Mouse (Mus musculus) lung, adult 2 months (tissue): ENCODE data around the gene Sall1.

Source experiments
- CTCF ChIP-seq: fragments of 200-500 bp; IDR thresholded peaks from 2 replicates; pipeline ENCODE4 v1.5.1; 2011; ENCODE audit warnings: mild to moderate bottlenecking, low read length, control low read depth; ENCODE audit not compliant: insufficient read depth
- POLR2A ChIP-seq: fragments of 200-500 bp; IDR thresholded peaks from 2 replicates; pipeline ENCODE4 v1.6.1; 2011; ENCODE audit warnings: low read depth, mild to moderate bottlenecking, control low read depth, low read length, borderline replicate concordance; ENCODE audit errors: extremely low read depth

- no peak for TF ChIP-seq CTCF
- no peak for TF ChIP-seq POLR2A
These were observed 20.1 kb upstream of the Sall1 start for GRCm38 (mm10) chr8:89064042-89064441.
